Mouse (Mus musculus) stomach, embryonic 14.5 days (tissue): Measurements from ENCODE around the gene Il31. TPM values are rescaled to one million over a fixed set of nuclear protein-coding genes. Genes with fewer than 3 reads are reported as not detected.

Experiments
- ATAC-seq: fragments of 200-750 bp; cut with Nextera tagmentation; 2 replicates; pipeline ENCODE4 v1.8.0; 2017; ENCODE audit warnings: low read depth, moderate TSS enrichment; ENCODE audit not compliant: insufficient number of reproducible peaks, insufficient read depth, low FRiP score
- H3K27ac ChIP-seq: fragments of 300-500 bp; sonication (generic); 2 replicates; pipeline ENCODE4 v1.5.1; 2014; ENCODE audit warnings: mild to moderate bottlenecking, low read length, moderate library complexity, mixed read lengths
- H3K27me3 ChIP-seq: fragments of 300-500 bp; sonication (generic); 2 replicates; pipeline ENCODE4 v1.6.1; 2014; ENCODE audit warnings: low read length, control low read depth, mixed read lengths; ENCODE audit not compliant: control insufficient read depth, insufficient read depth
- H3K36me3 ChIP-seq: fragments of 300-500 bp; sonication (generic); 2 replicates; pipeline ENCODE4 v1.6.1; 2014; ENCODE audit warnings: mild to moderate bottlenecking, control low read depth, low read length, moderate library complexity, mixed read lengths; ENCODE audit not compliant: control insufficient read depth, insufficient read depth
- H3K4me1 ChIP-seq: fragments of 300-500 bp; sonication (generic); 2 replicates; pipeline ENCODE4 v1.6.1; 2014; ENCODE audit warnings: low read length, control low read depth, mixed read lengths; ENCODE audit not compliant: control insufficient read depth, insufficient read depth
- H3K4me2 ChIP-seq: fragments of 300-500 bp; sonication (generic); replicated peaks from 2 replicates; pipeline ENCODE4 v1.6.1; 2014; ENCODE audit warnings: low read depth, low read length, control low read depth
- H3K4me3 ChIP-seq: fragments of 300-500 bp; sonication (generic); 2 replicates; pipeline ENCODE4 v1.5.1; 2014; ENCODE audit warnings: low read depth, low read length, control low read depth
- H3K9ac ChIP-seq: fragments of 300-500 bp; sonication (generic); replicated peaks from 2 replicates; pipeline ENCODE4 v1.6.1; 2014; ENCODE audit warnings: low read depth, mild to moderate bottlenecking, control low read depth, low read length, moderate library complexity, mixed read lengths
- H3K9me3 ChIP-seq: fragments of 300-500 bp; sonication (generic); 2 replicates; pipeline ENCODE4 v1.6.1; 2016; ENCODE audit warnings: low read depth, low read length, control low read depth; ENCODE audit not compliant: control insufficient read depth
- WGBS: fragments of 180-500 bp; shearing (Covaris S2); extraction: QIAGEN DNeasy Blood & Tissue Kit; methylation state at CpG from one replicate; pipeline ENCODE4 v1.1.7; 2014; 5-methylcytosine and 5-hydroxymethylcytosine counted together
- polyA plus RNA-seq: library from polyadenylated mRNA; unstranded; fragments of >200 nt; fragmentation: Nextera tagmentation; extraction: Ambion mirVana; gene quantifications from 2 replicates; pipeline ENCODE4 v1.2.1, GENCODE M21; 2014

The Il31 gene
- polyA plus RNA-seq, 1 experiment from 2014 or later, result not detected

DNA sequence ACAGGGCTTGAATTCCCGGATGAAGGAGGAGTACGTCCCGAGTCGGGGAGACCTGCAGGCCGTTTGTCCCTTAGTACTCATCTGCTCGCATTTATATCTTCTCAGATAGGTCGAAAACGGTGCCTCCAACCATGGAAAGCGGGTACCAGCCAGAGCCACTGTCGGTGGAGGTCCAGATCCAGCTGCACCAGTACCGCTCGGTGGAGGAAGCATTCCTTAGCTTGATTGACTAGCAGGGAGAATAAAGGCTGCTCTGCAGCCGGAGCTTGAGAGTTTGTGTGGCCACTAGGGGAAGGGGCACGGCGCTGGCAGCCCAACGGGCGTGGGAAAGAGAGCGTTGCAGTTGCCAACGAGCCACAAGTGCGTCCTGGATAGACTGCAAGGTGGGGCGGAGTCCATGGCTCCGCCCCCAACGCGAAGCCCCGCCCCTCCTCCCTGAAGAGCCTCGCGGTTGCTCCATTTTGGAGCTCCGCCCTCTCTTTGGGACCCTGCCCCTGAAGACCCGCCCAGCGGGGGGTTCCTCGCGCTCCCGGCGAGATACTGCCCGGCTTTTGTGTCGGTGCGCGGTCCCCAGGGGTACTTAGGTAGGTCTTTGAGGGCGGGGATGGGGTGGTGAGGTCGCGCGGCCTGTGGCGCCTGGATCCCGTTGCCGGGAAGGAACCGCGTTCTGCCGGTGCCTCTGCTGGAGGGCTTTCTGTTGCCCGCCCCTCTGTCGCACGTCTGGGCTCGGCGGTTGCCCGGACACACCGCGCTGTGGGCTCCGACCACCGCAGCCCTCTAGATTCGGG is 18.8 kb upstream of the Il31 start:
- Histone ChIP-seq H3K27me3 (0 out of 2 replicates have a peak, but pooled peaks cover 3% of the 10 kb centered on the region), H3K9ac (peak overlapping the region; percentile 14; the same call in 1 of the 2 replicates), H3K4me2 (peak overlapping the region; percentile 84), H3K9me3 (no peaks in the 10 kb centered on the region), H3K4me3 (peak overlapping the region; percentile 51), H3K36me3 (no peaks in the 10 kb centered on the region; the same call in 1 of the 2 replicates), H3K4me1 (no peaks in the 10 kb centered on the region), H3K27ac (no peak overlapping the region)
- ATAC-seq, result peak; percentile 92
- under 1% methylated on average over 58 of the region's 59 CpGs for whole genome bisulfite sequencing

DNA sequence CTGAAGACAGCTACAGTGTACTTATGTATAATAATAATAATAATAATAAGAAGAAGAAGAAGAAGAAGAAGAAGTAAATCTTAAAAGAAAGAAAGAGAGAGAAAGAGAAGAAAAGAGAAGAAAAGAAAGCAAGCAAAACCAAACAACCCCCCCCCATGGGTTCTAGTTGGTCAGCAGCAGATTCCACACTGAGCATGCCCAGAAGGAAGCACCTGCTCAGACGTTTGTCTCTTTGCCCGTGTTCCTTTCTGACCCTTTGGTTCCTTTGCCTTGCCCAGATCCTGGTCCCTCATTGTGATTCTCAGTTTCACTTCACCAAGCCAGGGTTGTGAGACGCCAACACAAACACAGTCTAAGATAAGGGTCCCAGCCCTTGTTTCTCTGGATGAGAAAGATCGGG is 12.7 kb upstream of the Il31 start:
- Histone ChIP-seq H3K27ac (no peak overlapping the region), H3K9me3 (no peaks in the 10 kb centered on the region), H3K4me3 (no peak overlapping the region), H3K36me3 (no peaks in the 10 kb centered on the region), H3K9ac (no peak overlapping the region), H3K27me3 (no peaks in the 10 kb centered on the region), H3K4me1 (no peaks in the 10 kb centered on the region), H3K4me2 (no peak overlapping the region)
- no peak for ATAC-seq
- WGBS, result 61% methylated on average over 4 of the region's 4 CpGs

DNA sequence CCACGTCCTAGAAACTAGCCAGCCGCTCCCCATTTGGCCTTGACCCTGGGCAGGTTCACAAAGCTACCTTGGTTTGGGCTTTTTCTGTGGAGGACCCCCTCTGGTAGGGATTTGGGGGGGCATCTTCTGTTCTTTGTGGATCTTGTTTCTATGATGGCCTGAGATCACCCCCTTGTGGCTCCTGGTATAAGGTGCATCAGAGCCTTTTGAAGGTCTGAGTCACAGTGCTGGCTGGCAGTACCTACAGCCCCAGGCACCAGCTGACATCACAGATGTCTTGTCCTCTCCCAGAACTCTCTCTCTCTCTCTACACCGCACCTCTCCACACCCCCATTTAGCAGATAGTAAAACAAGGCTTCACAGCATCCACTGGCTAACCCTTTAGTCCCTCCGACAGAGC is 10.4 kb upstream of the Il31 start:
- Histone ChIP-seq H3K4me2 (no peak overlapping the region), H3K27ac (no peak overlapping the region), H3K4me1 (no peaks in the 10 kb centered on the region), H3K27me3 (no peaks in the 10 kb centered on the region), H3K36me3 (no peaks in the 10 kb centered on the region), H3K9ac (no peak overlapping the region), H3K4me3 (no peak overlapping the region), H3K9me3 (no peaks in the 10 kb centered on the region)
- 42% methylated on average over 4 of the region's 4 CpGs for WGBS
- no peak for ATAC-seq

DNA sequence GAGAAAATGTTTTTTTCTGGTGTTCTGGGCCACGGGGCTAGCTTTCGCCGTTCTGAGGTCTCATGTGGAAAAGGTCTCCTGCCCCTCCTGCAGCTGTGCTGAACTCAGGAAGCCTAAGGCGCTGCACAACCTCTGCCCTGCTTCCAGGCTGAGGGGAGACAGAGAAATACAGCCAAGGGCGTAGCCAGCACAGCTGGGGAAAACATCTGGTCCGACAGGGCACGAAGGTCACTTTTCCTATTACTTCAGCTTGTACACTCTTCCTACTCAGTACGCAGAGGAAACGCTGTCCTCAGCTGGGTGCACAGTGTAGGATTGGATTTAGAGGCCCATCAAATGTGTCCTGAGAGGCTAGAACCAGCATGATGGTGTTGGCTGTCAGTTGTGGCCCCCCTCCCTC is 646 bp upstream of the Il31 start:
- WGBS, result 52% methylated on average over 9 of the region's 9 CpGs
- Histone ChIP-seq H3K9ac (no peak overlapping the region), H3K36me3 (no peaks in the 10 kb centered on the region), H3K27me3 (no peaks in the 10 kb centered on the region), H3K9me3 (no peaks in the 10 kb centered on the region), H3K4me3 (no peak overlapping the region), H3K27ac (no peak overlapping the region), H3K4me1 (peaks cover 9% of the 10 kb centered on the region), H3K4me2 (no peak overlapping the region)
- ATAC-seq, result no peak

DNA sequence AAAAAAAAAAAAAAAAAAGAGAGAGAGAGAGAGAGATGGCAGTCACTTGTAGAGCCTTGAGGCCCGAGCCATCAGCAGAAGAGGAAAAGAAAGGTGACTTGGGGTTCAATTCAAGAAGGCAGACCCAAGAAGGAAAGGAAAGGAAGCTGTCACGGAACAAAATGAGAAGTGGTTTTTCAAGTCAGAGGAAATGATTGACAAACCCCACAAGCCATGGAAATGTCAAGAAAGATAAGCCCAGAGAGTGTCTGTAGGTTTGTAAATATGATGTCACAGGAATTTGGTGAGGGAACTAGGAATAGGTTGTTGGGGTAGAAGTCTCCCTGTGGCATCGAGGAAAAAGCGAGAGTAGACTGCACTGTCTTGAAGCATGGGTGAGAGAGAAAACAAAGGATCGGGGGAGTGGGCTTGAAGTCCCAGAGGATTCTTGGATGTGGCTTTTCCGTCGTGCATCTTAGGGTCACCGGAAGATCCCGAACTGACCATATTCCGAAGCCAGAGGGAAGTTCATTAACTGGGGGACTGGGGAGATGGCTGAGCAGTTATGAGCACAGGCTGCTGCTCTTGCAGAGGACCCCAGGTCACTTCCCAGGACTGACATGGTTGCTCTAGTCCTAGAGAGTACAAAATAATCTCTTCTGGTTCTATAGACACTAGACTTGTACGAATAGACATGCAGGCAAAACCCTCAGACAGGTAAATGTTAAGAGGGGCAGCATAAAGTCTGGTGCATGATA is 1.5 kb downstream of the Il31 start:
- no peak for ATAC-seq
- no peak overlapping the region for H3K27ac ChIP-seq
- no peaks in the 10 kb centered on the region for H3K36me3 ChIP-seq
- H3K4me1 ChIP-seq, result peaks cover 9% of the 10 kb centered on the region
- WGBS, result 79% methylated on average over 11 of the region's 11 CpGs
- no peak overlapping the region for H3K4me3 ChIP-seq
- no peak overlapping the region for H3K4me2 ChIP-seq
- H3K9ac ChIP-seq, result no peak overlapping the region
- H3K27me3 ChIP-seq, result no peaks in the 10 kb centered on the region
- no peaks in the 10 kb centered on the region for H3K9me3 ChIP-seq

DNA sequence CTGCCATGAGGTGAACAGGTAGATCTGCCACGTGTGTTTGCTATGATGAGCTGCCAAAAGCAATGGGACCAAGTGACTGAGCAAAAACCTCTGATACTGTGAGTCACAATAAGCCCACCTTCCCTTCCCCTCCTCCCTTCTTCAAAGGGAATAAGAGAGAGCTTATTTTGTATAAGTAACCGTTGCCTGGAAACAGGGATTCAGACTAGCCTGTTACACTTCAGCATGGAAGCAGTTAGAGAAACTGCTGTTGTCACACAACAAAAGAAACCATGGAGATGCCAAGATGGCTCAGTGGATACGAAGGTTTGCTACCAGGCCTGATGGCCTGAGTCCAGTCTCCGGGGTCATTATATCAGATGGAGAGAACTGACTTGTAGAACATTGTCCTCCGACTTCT is 15.5 kb downstream of the Il31 start:
- H3K4me1 ChIP-seq, result peaks cover 3% of the 10 kb centered on the region
- no peaks in the 10 kb centered on the region for H3K27me3 ChIP-seq
- 78% methylated on average over 5 of the region's 5 CpGs for WGBS
- no peaks in the 10 kb centered on the region for H3K36me3 ChIP-seq
- H3K9ac ChIP-seq, result no peak overlapping the region
- no peak for ATAC-seq
- H3K27ac ChIP-seq, result no peak overlapping the region
- H3K4me3 ChIP-seq, result no peak overlapping the region
- H3K4me2 ChIP-seq, result no peak overlapping the region
- no peaks in the 10 kb centered on the region for H3K9me3 ChIP-seq

DNA sequence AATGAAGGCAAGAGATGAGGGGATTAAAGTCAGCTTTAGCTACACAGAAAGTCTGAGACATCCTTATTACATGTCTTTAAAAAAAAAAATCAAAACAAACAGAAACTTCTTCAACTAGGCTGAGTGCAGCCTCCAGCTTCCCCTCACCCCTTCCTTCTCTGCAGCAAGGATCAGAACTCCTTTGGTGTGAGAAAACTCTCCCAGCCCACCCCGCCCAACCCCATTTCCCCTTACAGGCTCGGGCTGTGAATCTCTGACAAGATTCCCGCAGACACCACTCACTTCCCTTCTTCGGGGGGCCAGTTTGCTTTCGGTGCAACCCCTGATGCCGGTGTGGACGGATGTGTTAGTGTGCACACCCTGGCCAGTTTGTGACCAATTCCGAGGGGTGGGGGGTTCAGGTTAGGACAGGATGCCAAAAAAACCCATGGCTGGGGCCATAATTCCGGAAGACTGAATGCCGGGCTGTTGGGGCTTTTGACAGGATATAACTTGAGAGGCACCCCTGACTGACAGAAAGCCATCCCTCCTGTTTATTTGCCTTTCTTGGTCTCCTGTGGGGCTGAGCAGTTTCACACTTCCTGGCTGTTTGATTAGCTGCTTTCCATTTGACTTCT is 18.4 kb downstream of the Il31 start:
- H3K27ac ChIP-seq, result no peak overlapping the region
- 9% methylated on average over 10 of the region's 10 CpGs for WGBS
- peak overlapping the region; percentile 35 for H3K4me2 ChIP-seq
- peaks cover 3% of the 10 kb centered on the region for H3K4me1 ChIP-seq
- H3K36me3 ChIP-seq, result no peaks in the 10 kb centered on the region
- no peaks in the 10 kb centered on the region for H3K27me3 ChIP-seq
- no peak overlapping the region for H3K4me3 ChIP-seq
- no peaks in the 10 kb centered on the region for H3K9me3 ChIP-seq
- H3K9ac ChIP-seq, result no peak overlapping the region
- no peak for ATAC-seq

DNA sequence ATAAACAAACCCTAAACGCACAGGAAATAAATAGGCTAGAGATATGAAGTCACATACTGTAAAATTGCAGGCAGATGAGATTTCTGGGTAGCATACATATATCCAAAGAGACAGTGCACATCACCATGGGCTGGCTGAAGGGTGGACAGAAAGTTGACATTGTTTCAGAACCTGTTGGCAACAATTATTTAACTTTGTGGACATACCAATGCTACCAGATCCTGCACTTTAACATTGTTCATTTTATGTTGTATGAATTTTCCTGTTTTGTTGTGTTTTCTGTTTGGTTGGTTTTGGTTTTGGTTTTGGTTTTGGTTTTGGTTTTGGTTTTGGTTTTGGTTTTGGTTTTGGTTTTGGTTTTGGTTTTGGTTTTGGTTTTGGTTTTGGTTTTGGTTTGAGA is 24.7 kb downstream of the Il31 start:
- Histone ChIP-seq H3K36me3 (no peaks in the 10 kb centered on the region), H3K4me1 (no peaks in the 10 kb centered on the region), H3K27ac (no peak overlapping the region), H3K4me3 (no peak overlapping the region), H3K9ac (no peak overlapping the region), H3K4me2 (no peak overlapping the region), H3K9me3 (no peaks in the 10 kb centered on the region), H3K27me3 (no peaks in the 10 kb centered on the region)
- ATAC-seq, result no peak
- WGBS, result 86% methylated on average over 1 of the region's 1 CpGs
